Mouse (Mus musculus): ENCODE data around the gene Arhgap10.
A peak's percentile ranks its signal among the peaks of the same experiment; 100 is the strongest.

DNA sequence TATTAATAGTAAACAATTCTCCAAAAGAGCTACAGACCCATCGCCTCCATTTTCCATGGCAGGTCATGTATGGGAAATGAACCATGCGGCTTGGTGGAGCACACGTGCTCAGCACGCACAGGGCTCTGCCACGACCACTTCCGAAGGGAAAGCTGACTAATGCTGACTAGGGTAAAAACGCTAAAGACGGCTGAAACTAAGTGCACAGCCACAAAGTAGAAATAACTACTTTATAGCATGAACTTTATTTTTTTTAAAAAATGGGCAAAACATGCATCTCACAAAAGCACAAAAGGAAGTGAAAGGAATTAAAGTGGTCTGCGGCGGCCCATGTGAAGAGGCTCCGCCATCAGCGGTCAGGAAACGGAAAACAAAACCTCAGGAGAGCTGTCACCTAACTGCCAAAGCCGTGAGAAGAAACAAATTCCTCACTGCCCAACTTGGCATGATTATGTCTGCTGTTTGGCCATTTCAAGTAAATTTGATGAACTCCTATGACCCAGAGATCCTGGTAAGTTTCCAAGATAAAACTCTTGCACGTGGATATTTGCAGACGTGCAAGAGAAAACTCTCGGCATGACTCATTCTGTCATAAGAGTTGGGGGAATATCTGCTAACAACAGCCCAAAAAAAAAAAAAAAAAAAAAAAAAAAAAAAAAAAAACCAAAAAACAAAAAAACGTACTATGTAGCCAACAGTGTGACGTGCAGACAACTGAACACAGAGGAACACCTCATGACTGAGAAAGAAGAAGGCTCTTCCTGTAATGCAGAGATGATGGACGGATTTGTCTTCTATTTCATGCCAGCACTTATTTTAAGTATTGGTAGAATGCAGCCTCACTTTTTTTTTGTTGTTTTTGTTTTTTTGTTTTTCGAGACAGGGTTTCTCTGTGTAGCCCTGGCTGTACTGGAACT, 66.0 kb downstream of the Arhgap10 start:
- TF ChIP-seq CTCF (IDR thresholded peaks at IDR 0.05) (no peak), EP300 (IDR thresholded peaks at IDR 0.05; ENCODE audit: insufficient read depth, low read depth, low read length) (0 out of 2 replicates have a peak, but pooled peaks have one; percentile 10)
